Mouse (Mus musculus): ENCODE results near the gene E2f8. TPM values are rescaled to one million over a fixed set of nuclear protein-coding genes. Genes with fewer than 3 reads are reported as not detected.

Gene E2f8
- polyA plus RNA-seq, 1 experiment from 2014 or later: 23.6 TPM

DNA sequence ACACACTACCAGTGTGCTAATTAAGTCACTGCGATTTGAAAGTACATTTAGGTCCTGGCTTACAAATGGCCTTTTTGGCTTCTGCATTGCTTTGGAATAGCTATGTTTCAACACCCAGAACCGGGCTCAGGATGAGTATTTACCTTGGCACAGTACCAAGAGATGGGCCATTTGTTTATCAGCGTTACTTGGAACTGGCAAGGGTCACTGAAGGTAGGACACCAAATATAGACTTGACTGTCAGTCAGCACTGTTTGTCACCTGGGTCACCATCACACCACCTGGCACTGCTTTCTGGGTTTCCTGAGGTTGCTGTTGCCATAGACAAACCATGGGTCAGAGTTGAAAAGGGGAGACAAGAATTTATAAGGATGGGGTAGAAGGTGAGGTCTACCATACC lies 39.0 kb downstream of the E2f8 start:
- no peaks in the 10 kb centered on the region for H3K36me3 ChIP-seq (ENCODE audit: control insufficient read depth, insufficient read depth, low read length)
- no peak for ATAC-seq (ENCODE audit: insufficient number of reproducible peaks, insufficient read depth, low FRiP score, low read depth)
- no peak overlapping the region for H3K4me2 ChIP-seq (replicated peaks; ENCODE audit: low read depth, low read length)
- H3K27me3 ChIP-seq (ENCODE audit: control insufficient read depth, insufficient read depth, low read length): no peaks in the 10 kb centered on the region
- H3K4me3 ChIP-seq (ENCODE audit: low read depth, low read length): no peak overlapping the region
- no peak overlapping the region for H3K27ac ChIP-seq (ENCODE audit: low read length)
- H3K9ac ChIP-seq (replicated peaks; ENCODE audit: low read depth, low read length): no peak overlapping the region
- WGBS: 66% methylated on average over 3 of the region's 3 CpGs
- 0 out of 2 replicates have a peak, but pooled peaks cover 4% of the 10 kb centered on the region for H3K4me1 ChIP-seq (ENCODE audit: control insufficient read depth, insufficient read depth, low read length)
- H3K9me3 ChIP-seq (ENCODE audit: control insufficient read depth, low read depth, low read length): no peaks in the 10 kb centered on the region

DNA sequence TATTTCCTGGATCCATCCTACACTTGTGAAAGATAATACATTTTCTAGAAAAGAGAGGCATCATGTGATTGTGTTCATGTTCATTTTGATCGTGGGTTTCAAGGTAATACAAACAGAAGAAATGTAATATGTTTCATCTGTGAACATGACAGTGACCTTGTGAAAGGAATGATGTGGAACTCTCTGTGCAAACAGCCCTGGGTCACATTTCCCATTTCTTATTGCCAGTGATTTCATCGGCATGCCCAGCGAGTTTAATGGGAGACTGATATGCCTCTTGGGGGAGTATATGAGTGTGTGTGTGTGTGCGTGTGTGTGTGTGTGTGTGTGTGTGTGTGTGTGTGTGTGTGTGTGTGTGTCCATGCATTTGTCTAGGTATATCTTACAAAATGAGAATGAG lies 39.9 kb downstream of the E2f8 start:
- Histone ChIP-seq H3K36me3 (ENCODE audit: control insufficient read depth, insufficient read depth, low read length) (no peaks in the 10 kb centered on the region), H3K9me3 (ENCODE audit: control insufficient read depth, low read depth, low read length) (no peaks in the 10 kb centered on the region), H3K9ac (replicated peaks; ENCODE audit: low read depth, low read length) (no peak overlapping the region), H3K4me3 (ENCODE audit: low read depth, low read length) (no peak overlapping the region), H3K27ac (ENCODE audit: low read length) (no peak overlapping the region), H3K4me2 (replicated peaks; ENCODE audit: low read depth, low read length) (no peak overlapping the region), H3K4me1 (ENCODE audit: control insufficient read depth, insufficient read depth, low read length) (0 out of 2 replicates have a peak, but pooled peaks cover 4% of the 10 kb centered on the region), H3K27me3 (ENCODE audit: control insufficient read depth, insufficient read depth, low read length) (no peaks in the 10 kb centered on the region)
- WGBS: 61% methylated on average over 4 of the region's 4 CpGs
- ATAC-seq (ENCODE audit: insufficient number of reproducible peaks, insufficient read depth, low FRiP score, low read depth): no peak

DNA sequence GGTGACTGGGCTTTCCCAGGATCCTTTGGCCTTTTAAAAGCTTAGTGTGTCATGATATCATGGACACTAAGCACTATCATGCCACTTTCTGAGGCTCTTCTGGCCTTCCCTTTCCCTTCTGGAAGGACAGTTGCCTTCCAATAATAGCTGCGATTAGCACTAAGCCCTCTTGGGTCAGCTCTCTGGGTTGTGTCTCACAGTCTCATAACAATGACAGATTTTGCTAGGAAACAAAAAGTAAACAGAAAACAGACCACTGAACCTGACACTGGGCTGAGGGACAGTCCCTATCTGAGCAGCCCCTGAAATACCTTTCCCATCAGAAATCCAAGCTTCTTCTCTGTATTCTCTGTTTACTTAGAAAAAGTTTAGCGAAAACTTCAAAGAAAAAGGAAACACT lies 40.9 kb downstream of the E2f8 start:
- no peak overlapping the region for H3K27ac ChIP-seq (ENCODE audit: low read length)
- no peaks in the 10 kb centered on the region for H3K27me3 ChIP-seq (ENCODE audit: control insufficient read depth, insufficient read depth, low read length)
- H3K4me1 ChIP-seq (ENCODE audit: control insufficient read depth, insufficient read depth, low read length): 0 out of 2 replicates have a peak, but pooled peaks cover 4% of the 10 kb centered on the region
- no peak overlapping the region for H3K4me2 ChIP-seq (replicated peaks; ENCODE audit: low read depth, low read length)
- no peaks in the 10 kb centered on the region for H3K9me3 ChIP-seq (ENCODE audit: control insufficient read depth, low read depth, low read length)
- no peaks in the 10 kb centered on the region for H3K36me3 ChIP-seq (ENCODE audit: control insufficient read depth, insufficient read depth, low read length)
- no peak for ATAC-seq (ENCODE audit: insufficient number of reproducible peaks, insufficient read depth, low FRiP score, low read depth)
- H3K4me3 ChIP-seq (ENCODE audit: low read depth, low read length): no peak overlapping the region
- H3K9ac ChIP-seq (replicated peaks; ENCODE audit: low read depth, low read length): no peak overlapping the region
- WGBS: 63% methylated on average over 2 of the region's 2 CpGs

DNA sequence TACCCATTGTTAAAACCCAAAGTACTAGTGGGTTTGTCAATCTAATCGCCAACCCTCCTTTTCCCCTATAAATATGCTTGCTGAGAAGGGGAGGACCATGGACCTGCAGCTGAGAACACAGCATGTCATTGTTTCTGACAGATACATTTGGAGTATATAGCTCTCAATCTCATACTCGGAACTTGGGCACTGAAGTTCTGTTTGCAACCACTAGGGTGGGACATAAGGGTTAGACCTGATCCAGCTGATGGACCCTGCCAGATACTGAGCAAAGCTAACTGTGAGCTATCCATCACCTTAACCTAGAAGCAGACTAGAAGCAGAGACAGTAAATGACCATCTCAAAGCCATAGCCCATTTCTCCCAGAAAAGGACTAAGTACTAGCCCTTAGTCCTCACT lies 43.0 kb downstream of the E2f8 start:
- Histone ChIP-seq H3K4me1 (ENCODE audit: control insufficient read depth, insufficient read depth, low read length) (0 out of 2 replicates have a peak, but pooled peaks cover 4% of the 10 kb centered on the region), H3K27me3 (ENCODE audit: control insufficient read depth, insufficient read depth, low read length) (no peaks in the 10 kb centered on the region), H3K36me3 (ENCODE audit: control insufficient read depth, insufficient read depth, low read length) (no peaks in the 10 kb centered on the region), H3K9ac (replicated peaks; ENCODE audit: low read depth, low read length) (no peak overlapping the region), H3K4me3 (ENCODE audit: low read depth, low read length) (no peak overlapping the region), H3K9me3 (ENCODE audit: control insufficient read depth, low read depth, low read length) (no peaks in the 10 kb centered on the region), H3K4me2 (replicated peaks; ENCODE audit: low read depth, low read length) (no peak overlapping the region), H3K27ac (ENCODE audit: low read length) (no peak overlapping the region)
- ATAC-seq (ENCODE audit: insufficient number of reproducible peaks, insufficient read depth, low FRiP score, low read depth): no peak
- WGBS: 62% methylated on average over 2 of the region's 2 CpGs

DNA sequence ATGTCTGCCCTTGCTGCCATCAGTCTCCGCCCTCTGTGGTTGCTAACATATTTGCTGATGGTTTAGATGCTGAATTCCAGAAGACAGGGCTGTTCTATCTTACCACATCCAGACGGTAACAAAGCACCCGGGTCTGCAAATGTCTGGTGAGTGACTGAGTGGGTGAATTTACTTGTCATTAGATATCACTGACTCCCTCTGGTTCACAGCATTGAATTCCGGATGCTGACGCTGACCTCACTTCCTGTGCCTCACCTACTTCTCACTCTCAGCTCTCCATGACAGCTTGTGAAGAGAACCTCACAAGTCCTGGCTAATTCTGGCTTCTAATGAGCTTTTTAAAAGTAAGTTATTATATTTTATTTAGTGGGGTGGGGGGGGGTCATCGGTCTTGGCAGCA lies 44.4 kb downstream of the E2f8 start:
- Histone ChIP-seq H3K4me3 (ENCODE audit: low read depth, low read length) (no peak overlapping the region), H3K36me3 (ENCODE audit: control insufficient read depth, insufficient read depth, low read length) (no peaks in the 10 kb centered on the region), H3K9ac (replicated peaks; ENCODE audit: low read depth, low read length) (no peak overlapping the region), H3K4me1 (ENCODE audit: control insufficient read depth, insufficient read depth, low read length) (0 out of 2 replicates have a peak, but pooled peaks cover 4% of the 10 kb centered on the region), H3K9me3 (ENCODE audit: control insufficient read depth, low read depth, low read length) (no peaks in the 10 kb centered on the region), H3K4me2 (replicated peaks; ENCODE audit: low read depth, low read length) (no peak overlapping the region), H3K27ac (ENCODE audit: low read length) (no peak overlapping the region), H3K27me3 (ENCODE audit: control insufficient read depth, insufficient read depth, low read length) (no peaks in the 10 kb centered on the region)
- 63% methylated on average over 6 of the region's 6 CpGs for WGBS
- no peak for ATAC-seq (ENCODE audit: insufficient number of reproducible peaks, insufficient read depth, low FRiP score, low read depth)

DNA sequence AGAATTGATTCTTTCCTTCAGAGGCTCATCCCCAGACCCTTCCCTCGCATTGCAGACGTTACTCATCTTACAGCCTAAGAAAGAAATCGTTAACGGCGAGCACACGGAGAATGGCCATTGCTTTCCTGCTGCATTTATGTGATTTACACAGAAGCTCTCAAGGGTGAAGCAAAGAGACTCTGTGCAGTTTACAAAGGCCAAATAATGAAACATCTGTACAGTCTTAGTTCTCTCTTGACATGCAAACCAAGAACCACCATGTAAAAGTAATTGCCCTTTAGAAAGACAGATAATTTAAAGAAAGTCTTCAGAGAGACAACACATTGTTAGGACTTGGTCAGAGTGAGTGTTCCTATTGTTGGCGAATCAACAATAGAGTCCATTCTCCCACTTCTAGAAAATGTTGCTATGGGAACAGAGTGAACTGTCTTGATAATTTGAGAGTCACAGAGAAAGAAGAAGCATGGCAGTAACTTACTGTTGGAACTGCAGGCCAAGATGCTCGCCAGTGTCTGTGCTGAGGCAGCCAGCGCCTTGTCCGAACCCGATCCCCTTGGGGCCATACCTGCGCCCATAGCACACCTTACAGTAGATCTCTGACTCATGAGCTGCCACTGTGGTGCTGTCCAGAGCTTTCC lies 46.3 kb downstream of the E2f8 start:
- H3K4me2 ChIP-seq (replicated peaks; ENCODE audit: low read depth, low read length): no peak overlapping the region
- 77% methylated on average over 12 of the region's 12 CpGs for WGBS
- no peaks in the 10 kb centered on the region for H3K36me3 ChIP-seq (ENCODE audit: control insufficient read depth, insufficient read depth, low read length)
- 0 out of 2 replicates have a peak, but pooled peaks cover 3% of the 10 kb centered on the region for H3K4me1 ChIP-seq (ENCODE audit: control insufficient read depth, insufficient read depth, low read length)
- H3K4me3 ChIP-seq (ENCODE audit: low read depth, low read length): no peak overlapping the region
- H3K9ac ChIP-seq (replicated peaks; ENCODE audit: low read depth, low read length): no peak overlapping the region
- no peak overlapping the region for H3K27ac ChIP-seq (ENCODE audit: low read length)
- H3K9me3 ChIP-seq (ENCODE audit: control insufficient read depth, low read depth, low read length): no peaks in the 10 kb centered on the region
- no peak for ATAC-seq (ENCODE audit: insufficient number of reproducible peaks, insufficient read depth, low FRiP score, low read depth)
- no peaks in the 10 kb centered on the region for H3K27me3 ChIP-seq (ENCODE audit: control insufficient read depth, insufficient read depth, low read length)

DNA sequence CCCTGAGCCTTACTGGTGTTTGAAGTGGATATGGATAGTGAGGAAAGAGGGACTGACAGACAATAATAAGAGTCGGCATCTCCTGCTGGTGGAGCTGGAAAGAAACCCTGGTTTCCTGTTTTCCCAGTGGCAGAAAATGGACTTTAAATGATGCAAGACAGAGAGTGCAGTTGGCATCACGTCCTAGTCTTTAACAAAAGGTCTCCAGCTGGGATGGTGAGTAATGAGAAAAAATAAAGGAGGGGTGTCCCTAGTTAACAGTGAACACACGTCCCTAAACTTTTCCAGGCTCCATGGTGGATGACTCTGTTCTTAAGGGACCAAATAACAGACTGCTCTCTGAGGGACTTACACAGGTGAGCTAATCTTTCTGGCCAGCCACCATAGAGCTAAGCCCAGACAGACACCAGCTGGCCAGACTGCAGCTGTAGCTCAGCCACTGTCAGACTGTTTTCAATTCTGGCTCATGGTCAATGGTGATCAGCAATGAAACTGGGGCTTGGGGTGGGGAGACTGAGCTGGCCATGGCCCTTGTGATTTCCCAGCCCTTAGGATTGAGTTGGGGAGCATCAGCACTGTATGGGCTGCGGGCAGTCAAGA lies 46.9 kb downstream of the E2f8 start:
- no peak overlapping the region for H3K4me3 ChIP-seq (ENCODE audit: low read depth, low read length)
- no peaks in the 10 kb centered on the region for H3K36me3 ChIP-seq (ENCODE audit: control insufficient read depth, insufficient read depth, low read length)
- 0 out of 2 replicates have a peak, but pooled peaks cover 2% of the 10 kb centered on the region for H3K4me1 ChIP-seq (ENCODE audit: control insufficient read depth, insufficient read depth, low read length)
- H3K4me2 ChIP-seq (replicated peaks; ENCODE audit: low read depth, low read length): no peak overlapping the region
- no peaks in the 10 kb centered on the region for H3K27me3 ChIP-seq (ENCODE audit: control insufficient read depth, insufficient read depth, low read length)
- no peak overlapping the region for H3K9ac ChIP-seq (replicated peaks; ENCODE audit: low read depth, low read length)
- no peak overlapping the region for H3K27ac ChIP-seq (ENCODE audit: low read length)
- ATAC-seq (ENCODE audit: insufficient number of reproducible peaks, insufficient read depth, low FRiP score, low read depth): no peak
- no peaks in the 10 kb centered on the region for H3K9me3 ChIP-seq (ENCODE audit: control insufficient read depth, low read depth, low read length)
- WGBS: 73% methylated on average over 4 of the region's 4 CpGs

DNA sequence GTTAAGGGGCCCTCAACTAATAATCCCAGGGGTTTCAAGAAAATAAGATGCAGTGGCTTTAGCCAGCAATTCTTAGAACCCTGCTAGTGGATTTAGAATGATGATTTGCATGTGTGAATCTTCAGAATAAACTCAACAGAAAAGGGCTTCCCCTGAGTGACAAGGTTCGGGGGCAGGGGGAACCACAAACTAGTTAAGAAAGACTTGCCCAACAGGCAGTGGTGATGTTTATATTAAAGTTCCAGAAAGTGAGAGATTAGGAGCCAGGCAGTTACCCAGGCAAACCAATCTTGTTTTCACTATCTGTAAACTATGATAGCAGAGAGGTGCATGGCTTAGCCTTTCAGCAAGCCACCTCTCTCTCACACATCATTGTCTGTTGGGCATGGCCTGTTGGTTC lies 48.7 kb downstream of the E2f8 start:
- Histone ChIP-seq H3K9me3 (ENCODE audit: control insufficient read depth, low read depth, low read length) (no peaks in the 10 kb centered on the region), H3K4me2 (replicated peaks; ENCODE audit: low read depth, low read length) (no peak overlapping the region), H3K27me3 (ENCODE audit: control insufficient read depth, insufficient read depth, low read length) (no peaks in the 10 kb centered on the region), H3K4me1 (ENCODE audit: control insufficient read depth, insufficient read depth, low read length) (0 out of 2 replicates have a peak, but pooled peaks cover 2% of the 10 kb centered on the region), H3K36me3 (ENCODE audit: control insufficient read depth, insufficient read depth, low read length) (peaks cover 4% of the 10 kb centered on the region; the same call in 1 of the 2 replicates), H3K4me3 (ENCODE audit: low read depth, low read length) (no peak overlapping the region), H3K9ac (replicated peaks; ENCODE audit: low read depth, low read length) (no peak overlapping the region), H3K27ac (ENCODE audit: low read length) (no peak overlapping the region)
- ATAC-seq (ENCODE audit: insufficient number of reproducible peaks, insufficient read depth, low FRiP score, low read depth): no peak
- WGBS: 67% methylated on average over 1 of the region's 1 CpGs

Data from stomach, embryonic 14.5 days (tissue).